Mouse (Mus musculus): ENCODE data around the gene Cntn5. TPM values are rescaled to one million over a fixed set of nuclear protein-coding genes. Genes with fewer than 3 reads are reported as not detected.

The Cntn5 gene
- polyA plus RNA-seq, 1 experiment from 2014 or later: 13.4 TPM

GRCm38 (mm10) chr9:10722121-10722520 lies 182.5 kb downstream of the Cntn5 start:
- no peak for ATAC-seq (replicated peaks)

GRCm38 (mm10) chr9:10718986-10719385 lies 185.6 kb downstream of the Cntn5 start:
- Histone ChIP-seq H3K4me3 (no peak overlapping the region), H3K4me1 (no peaks in the 10 kb centered on the region), H3K9ac (replicated peaks) (no peak overlapping the region), H3K27me3 (no peaks in the 10 kb centered on the region), H3K36me3 (no peaks in the 10 kb centered on the region), H3K4me2 (replicated peaks) (no peak overlapping the region), H3K9me3 (no peaks in the 10 kb centered on the region), H3K27ac (replicated peaks) (no peak overlapping the region)
- no peak for ATAC-seq (replicated peaks)
- WGBS: 75% methylated on average over 3 of the region's 3 CpGs

More at GRCm38 (mm10) chr9:10722121-10722520, 182.5 kb downstream of the Cntn5 start:
- Histone ChIP-seq H3K27me3 (no peaks in the 10 kb centered on the region), H3K4me2 (replicated peaks) (no peak overlapping the region), H3K4me3 (no peak overlapping the region), H3K27ac (replicated peaks) (no peak overlapping the region), H3K36me3 (no peaks in the 10 kb centered on the region), H3K4me1 (no peaks in the 10 kb centered on the region), H3K9me3 (no peaks in the 10 kb centered on the region), H3K9ac (replicated peaks) (no peak overlapping the region)
- WGBS: 91% methylated on average over 4 of the region's 4 CpGs

- H3K9ac ChIP-seq (replicated peaks): no peak overlapping the region
- no peaks in the 10 kb centered on the region for H3K9me3 ChIP-seq
- no peaks in the 10 kb centered on the region for H3K36me3 ChIP-seq
- H3K4me1 ChIP-seq: no peaks in the 10 kb centered on the region
- no peak overlapping the region for H3K27ac ChIP-seq (replicated peaks)
- ATAC-seq (replicated peaks): no peak
- H3K4me3 ChIP-seq: no peak overlapping the region
- H3K4me2 ChIP-seq (replicated peaks): no peak overlapping the region
- WGBS: 4% methylated on average over 1 of the region's 1 CpGs
- H3K27me3 ChIP-seq: no peaks in the 10 kb centered on the region
These were observed 190.9 kb downstream of the Cntn5 start for GRCm38 (mm10) chr9:10713641-10714040.

GRCm38 (mm10) chr9:10681646-10682045 lies 222.9 kb downstream of the Cntn5 start:
- peak overlapping the region; percentile 19; the same call in 1 of the 2 replicates for H3K27ac ChIP-seq (replicated peaks)
- H3K9me3 ChIP-seq: no peaks in the 10 kb centered on the region
- H3K27me3 ChIP-seq: no peaks in the 10 kb centered on the region
- no peak overlapping the region for H3K9ac ChIP-seq (replicated peaks)
- no peak overlapping the region for H3K4me3 ChIP-seq
- H3K36me3 ChIP-seq: no peaks in the 10 kb centered on the region
- H3K4me2 ChIP-seq (replicated peaks): no peak overlapping the region
- no peaks in the 10 kb centered on the region for H3K4me1 ChIP-seq
- peak; percentile 93 for ATAC-seq (replicated peaks)

GRCm38 (mm10) chr9:10681181-10681580 lies 223.4 kb downstream of the Cntn5 start:
- no peak overlapping the region for H3K27ac ChIP-seq (replicated peaks)
- peak; percentile 64; the same call in 1 of the 2 replicates for ATAC-seq (replicated peaks)
- WGBS: 36% methylated on average over 3 of the region's 3 CpGs

GRCm38 (mm10) chr9:10668676-10669075 lies 235.9 kb downstream of the Cntn5 start:
- no peak overlapping the region for H3K9ac ChIP-seq (replicated peaks)
- no peak overlapping the region for H3K4me2 ChIP-seq (replicated peaks)
- no peak overlapping the region for H3K4me3 ChIP-seq
- WGBS: 68% methylated on average over 3 of the region's 3 CpGs
- H3K36me3 ChIP-seq: no peaks in the 10 kb centered on the region
- H3K27me3 ChIP-seq: no peaks in the 10 kb centered on the region
- no peaks in the 10 kb centered on the region for H3K4me1 ChIP-seq
- no peak for ATAC-seq (replicated peaks)
- no peak overlapping the region for H3K27ac ChIP-seq (replicated peaks)
- H3K9me3 ChIP-seq: no peaks in the 10 kb centered on the region

More at GRCm38 (mm10) chr9:10681181-10681580, 223.4 kb downstream of the Cntn5 start:
- Histone ChIP-seq H3K9ac (replicated peaks) (no peak overlapping the region), H3K4me2 (replicated peaks) (no peak overlapping the region), H3K4me3 (no peak overlapping the region), H3K27me3 (no peaks in the 10 kb centered on the region), H3K36me3 (no peaks in the 10 kb centered on the region), H3K4me1 (no peaks in the 10 kb centered on the region), H3K9me3 (no peaks in the 10 kb centered on the region)

GRCm38 (mm10) chr9:10667438-10667837 lies 237.1 kb downstream of the Cntn5 start:
- Histone ChIP-seq H3K9me3 (no peaks in the 10 kb centered on the region), H3K36me3 (no peaks in the 10 kb centered on the region), H3K27me3 (no peaks in the 10 kb centered on the region), H3K9ac (replicated peaks) (no peak overlapping the region), H3K4me3 (no peak overlapping the region), H3K4me2 (replicated peaks) (no peak overlapping the region), H3K27ac (replicated peaks) (no peak overlapping the region), H3K4me1 (no peaks in the 10 kb centered on the region)
- WGBS: 47% methylated on average over 4 of the region's 4 CpGs
- peak; percentile 77 for ATAC-seq (replicated peaks)

- Histone ChIP-seq H3K27ac (replicated peaks) (no peak overlapping the region), H3K9ac (replicated peaks) (no peak overlapping the region), H3K4me2 (replicated peaks) (no peak overlapping the region), H3K4me1 (no peaks in the 10 kb centered on the region), H3K4me3 (no peak overlapping the region), H3K27me3 (no peaks in the 10 kb centered on the region), H3K9me3 (no peaks in the 10 kb centered on the region), H3K36me3 (no peaks in the 10 kb centered on the region)
- ATAC-seq (replicated peaks): no peak
These were observed 238.8 kb downstream of the Cntn5 start for GRCm38 (mm10) chr9:10665756-10666155.

- ATAC-seq (replicated peaks): peak; percentile 56; the same call in 1 of the 2 replicates
- Histone ChIP-seq H3K4me1 (peaks cover 5% of the 10 kb centered on the region; the same call in 1 of the 2 replicates), H3K27ac (replicated peaks) (no peak overlapping the region), H3K9me3 (no peaks in the 10 kb centered on the region), H3K27me3 (no peaks in the 10 kb centered on the region), H3K36me3 (no peaks in the 10 kb centered on the region), H3K4me2 (replicated peaks) (no peak overlapping the region), H3K4me3 (no peak overlapping the region), H3K9ac (replicated peaks) (no peak overlapping the region)
- WGBS: 51% methylated on average over 2 of the region's 2 CpGs
These were observed 241.5 kb downstream of the Cntn5 start for GRCm38 (mm10) chr9:10663101-10663500.

GRCm38 (mm10) chr9:10659478-10659877 lies 245.1 kb downstream of the Cntn5 start:
- Histone ChIP-seq H3K36me3 (no peaks in the 10 kb centered on the region), H3K4me2 (replicated peaks) (no peak overlapping the region), H3K4me3 (no peak overlapping the region), H3K27ac (replicated peaks) (no peak overlapping the region), H3K9me3 (no peaks in the 10 kb centered on the region), H3K9ac (replicated peaks) (no peak overlapping the region), H3K27me3 (no peaks in the 10 kb centered on the region), H3K4me1 (peaks cover 5% of the 10 kb centered on the region; the same call in 1 of the 2 replicates)
- 36% methylated on average over 1 of the region's 1 CpGs for WGBS
- peak; percentile 65 for ATAC-seq (replicated peaks)

GRCm38 (mm10) chr9:10658086-10658485 lies 246.5 kb downstream of the Cntn5 start:
- Histone ChIP-seq H3K27me3 (no peaks in the 10 kb centered on the region), H3K4me3 (no peak overlapping the region), H3K9me3 (no peaks in the 10 kb centered on the region), H3K36me3 (no peaks in the 10 kb centered on the region), H3K27ac (replicated peaks) (no peak overlapping the region), H3K4me1 (peaks cover 5% of the 10 kb centered on the region; the same call in 1 of the 2 replicates), H3K9ac (replicated peaks) (no peak overlapping the region), H3K4me2 (replicated peaks) (no peak overlapping the region)
- ATAC-seq (replicated peaks): no peak
- WGBS: 48% methylated on average over 1 of the region's 1 CpGs

- Histone ChIP-seq H3K9me3 (no peaks in the 10 kb centered on the region), H3K27ac (replicated peaks) (no peak overlapping the region), H3K27me3 (no peaks in the 10 kb centered on the region), H3K4me1 (peaks cover 5% of the 10 kb centered on the region; the same call in 1 of the 2 replicates), H3K9ac (replicated peaks) (no peak overlapping the region), H3K36me3 (no peaks in the 10 kb centered on the region), H3K4me3 (no peak overlapping the region), H3K4me2 (replicated peaks) (no peak overlapping the region)
- ATAC-seq (replicated peaks): no peak; the same call in 1 of the 2 replicates
- WGBS: 67% methylated on average over 4 of the region's 4 CpGs
These were observed 247.3 kb downstream of the Cntn5 start for GRCm38 (mm10) chr9:10657144-10657748.

GRCm38 (mm10) chr9:10650632-10651031 lies 253.9 kb downstream of the Cntn5 start:
- Histone ChIP-seq H3K4me3 (no peak overlapping the region), H3K9me3 (no peaks in the 10 kb centered on the region), H3K9ac (replicated peaks) (no peak overlapping the region), H3K27ac (replicated peaks) (no peak overlapping the region), H3K36me3 (no peaks in the 10 kb centered on the region), H3K4me2 (replicated peaks) (no peak overlapping the region), H3K27me3 (no peaks in the 10 kb centered on the region), H3K4me1 (no peaks in the 10 kb centered on the region)
- 95% methylated on average over 1 of the region's 1 CpGs for WGBS
- ATAC-seq (replicated peaks): no peak

Data from forebrain, embryonic 15.5 days (tissue).